Mouse (Mus musculus) hematopoietic stem cell, adult 5-6 weeks (primary cell): ENCODE data around the gene Scgb1b19. TPM values are rescaled to one million over a fixed set of nuclear protein-coding genes. Genes with fewer than 3 reads are reported as not detected.
"Not testable (repeated sequence)": the region's sequence is repeated elsewhere in the genome, so short reads cannot be mapped to it uniquely, and the experiment has no call there.

Experiments used
- ATAC-seq, 2 experiments: fragments of 125-278 bp in 1 of 2; replicated peaks in 1 of 2; 2 replicates each; pipeline ENCODE4 v1.8.0; 2016 to 2017; ENCODE audit warnings: inconsistent platforms in 2 of 2, mild to moderate bottlenecking in 2 of 2, moderate number of reproducible peaks in 2 of 2, low read depth in 1 of 2, moderate TSS enrichment in 1 of 2; ENCODE audit not compliant: low FRiP score in 2 of 2, poor library complexity in 2 of 2, severe bottlenecking in 2 of 2, insufficient read depth in 1 of 2, low TSS enrichment in 1 of 2
- total RNA-seq: library from RNA; stranded (forward); fragments of 172-1452, 232-1000 nt; gene quantifications from 2 replicates; pipeline ENCODE4 v1.2.3, GENCODE M21; 2017

The Scgb1b19 gene
- not detected in 2 replicates for total RNA-seq

DNA sequence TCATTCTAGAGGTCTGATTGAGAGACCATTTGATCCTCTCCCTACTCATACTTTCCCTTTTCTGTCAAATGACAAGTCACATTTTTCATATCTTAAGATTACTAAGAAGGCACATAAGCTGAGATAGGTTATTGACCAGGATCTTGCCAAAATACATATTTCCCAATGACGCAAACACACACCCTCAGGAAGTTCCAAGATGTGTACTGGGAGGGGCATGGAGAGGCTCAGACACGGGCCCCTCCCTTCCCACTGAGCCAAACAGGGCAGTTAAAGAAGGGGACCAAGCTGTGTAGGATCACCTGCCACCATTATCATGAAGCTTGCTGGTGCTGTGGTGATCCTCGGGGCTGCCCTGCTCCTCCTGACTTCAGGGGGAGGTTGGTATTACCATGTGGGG lies at the start of gene Scgb1b19:
TSS of gene Scgb1b19 (plus strand) at position 301 of the 400 bp plus-strand sequence.
- not testable (repeated sequence) for ATAC-seq

DNA sequence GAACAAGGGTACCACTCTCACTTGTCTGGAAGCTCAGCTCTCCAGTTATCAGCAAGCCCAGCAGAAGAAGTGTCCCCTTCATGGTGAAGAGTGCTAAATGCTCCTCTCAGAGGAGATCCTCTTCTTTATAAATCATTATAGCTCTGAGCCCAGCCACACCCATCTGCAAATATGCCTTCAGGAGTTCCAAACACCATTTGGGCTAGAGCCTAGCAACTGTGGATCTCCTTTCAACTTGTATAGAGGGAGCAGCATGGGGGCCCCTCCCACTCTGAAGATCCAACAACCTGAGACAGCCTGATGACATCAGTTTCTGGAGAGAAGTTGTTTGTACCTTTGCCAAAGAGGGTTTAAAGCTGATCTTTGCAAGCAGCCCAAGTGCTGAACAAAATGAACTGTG lies 6.9 kb upstream of the Scgb1b19 start, which contains the start of gene Scgb2b19:
TSS of gene Scgb2b19 (minus strand) at position 101 of the 400 bp plus-strand sequence.
- not testable (repeated sequence) for ATAC-seq

Other genes starting within 250 kb of the Scgb1b19 start
- not detected in 2 replicates for gene Scgb2b17, start 230.7 kb upstream of the Scgb1b19 start, total RNA-seq
- not detected in 2 replicates for gene Scgb1b17, start 223.8 kb upstream of the Scgb1b19 start, total RNA-seq
- gene Scgb2b18, start 113.4 kb upstream of the Scgb1b19 start, total RNA-seq = not detected in 2 replicates
- not detected in 2 replicates for gene Scgb1b18, start 101.7 kb upstream of the Scgb1b19 start, total RNA-seq
- gene Scgb2b19, start 7.0 kb upstream of the Scgb1b19 start, total RNA-seq = not detected in 2 replicates
- gene Scgb2b20, start 79.0 kb downstream of the Scgb1b19 start, total RNA-seq = not detected in 2 replicates
- not detected in 2 replicates for gene Scgb1b20, start 85.9 kb downstream of the Scgb1b19 start, total RNA-seq
- not detected in 2 replicates for gene Scgb2b21, start 233.2 kb downstream of the Scgb1b19 start, total RNA-seq